Mouse (Mus musculus): ENCODE data around the gene Kcng4. TPM values are rescaled to one million over a fixed set of nuclear protein-coding genes. Genes with fewer than 3 reads are reported as not detected.

Kcng4 gene
- polyA plus RNA-seq, 1 experiment from 2014 or later, result 0.13 TPM

GRCm38 (mm10) chr8:119585901-119586300 is 49.6 kb downstream of the Kcng4 start:
- no peak overlapping the region for H3K27ac ChIP-seq (ENCODE audit: low read length)
- peak overlapping the region; percentile 47 for H3K4me3 ChIP-seq (ENCODE audit: low read length)
- no peaks in the 10 kb centered on the region; the same call in 1 of the 2 replicates for H3K27me3 ChIP-seq (ENCODE audit: control insufficient read depth, insufficient read depth, low read depth, low read length)
- peak overlapping the region; percentile 72 for H3K4me2 ChIP-seq (ENCODE audit: low read depth, low read length)
- peak; percentile 69 for ATAC-seq (ENCODE audit: low read depth)
- peak overlapping the region; percentile 68 for H3K9ac ChIP-seq (ENCODE audit: low read length)
- no peaks in the 10 kb centered on the region for H3K9me3 ChIP-seq (ENCODE audit: control insufficient read depth, low read length)
- H3K36me3 ChIP-seq (ENCODE audit: control insufficient read depth, insufficient read depth, low read length), result no peaks in the 10 kb centered on the region
- WGBS, result 5% methylated on average over 24 of the region's 24 CpGs
- peaks cover 3% of the 10 kb centered on the region; the same call in 1 of the 2 replicates for H3K4me1 ChIP-seq (replicated peaks; ENCODE audit: control insufficient read depth, insufficient read depth, low read length)

- no peak for ATAC-seq (ENCODE audit: low read depth)
- Histone ChIP-seq H3K4me1 (replicated peaks; ENCODE audit: control insufficient read depth, insufficient read depth, low read length) (no peaks in the 10 kb centered on the region), H3K4me3 (ENCODE audit: low read length) (no peak overlapping the region), H3K27ac (ENCODE audit: low read length) (no peak overlapping the region), H3K27me3 (ENCODE audit: control insufficient read depth, insufficient read depth, low read depth, low read length) (peaks cover 12% of the 10 kb centered on the region), H3K4me2 (ENCODE audit: low read depth, low read length) (no peak overlapping the region), H3K9me3 (ENCODE audit: control insufficient read depth, low read length) (no peaks in the 10 kb centered on the region), H3K9ac (ENCODE audit: low read length) (no peak overlapping the region), H3K36me3 (ENCODE audit: control insufficient read depth, insufficient read depth, low read length) (no peaks in the 10 kb centered on the region)
- 55% methylated on average over 5 of the region's 5 CpGs for WGBS
Measured at GRCm38 (mm10) chr8:119580441-119581161, 54.9 kb downstream of the Kcng4 start.

GRCm38 (mm10) chr8:119579096-119579495 is 56.4 kb downstream of the Kcng4 start:
- no peak for ATAC-seq (ENCODE audit: low read depth)
- no peak overlapping the region for H3K9ac ChIP-seq (ENCODE audit: low read length)
- H3K27ac ChIP-seq (ENCODE audit: low read length), result no peak overlapping the region
- H3K9me3 ChIP-seq (ENCODE audit: control insufficient read depth, low read length), result no peaks in the 10 kb centered on the region
- H3K27me3 ChIP-seq (ENCODE audit: control insufficient read depth, insufficient read depth, low read depth, low read length), result peaks cover 12% of the 10 kb centered on the region
- H3K36me3 ChIP-seq (ENCODE audit: control insufficient read depth, insufficient read depth, low read length), result no peaks in the 10 kb centered on the region
- H3K4me1 ChIP-seq (replicated peaks; ENCODE audit: control insufficient read depth, insufficient read depth, low read length), result peaks cover under 1% of the 10 kb centered on the region; the same call in 1 of the 2 replicates
- no peak overlapping the region for H3K4me2 ChIP-seq (ENCODE audit: low read depth, low read length)
- no peak overlapping the region for H3K4me3 ChIP-seq (ENCODE audit: low read length)
- 28% methylated on average over 13 of the region's 13 CpGs for WGBS

GRCm38 (mm10) chr8:119575366-119575726 is 60.1 kb downstream of the Kcng4 start:
- H3K9ac ChIP-seq (ENCODE audit: low read length), result peak overlapping the region; percentile 80
- 2% methylated on average over 16 of the region's 16 CpGs for WGBS
- H3K4me2 ChIP-seq (ENCODE audit: low read depth, low read length), result peak overlapping the region; percentile 98
- peaks cover 8% of the 10 kb centered on the region; the same call in 1 of the 2 replicates for H3K4me1 ChIP-seq (replicated peaks; ENCODE audit: control insufficient read depth, insufficient read depth, low read length)
- peak; percentile 39; the same call in 1 of the 2 replicates for ATAC-seq (ENCODE audit: low read depth)
- no peaks in the 10 kb centered on the region for H3K36me3 ChIP-seq (ENCODE audit: control insufficient read depth, insufficient read depth, low read length)
- H3K27ac ChIP-seq (ENCODE audit: low read length), result no peak overlapping the region
- peaks cover 12% of the 10 kb centered on the region for H3K27me3 ChIP-seq (ENCODE audit: control insufficient read depth, insufficient read depth, low read depth, low read length)
- peak overlapping the region; percentile 82 for H3K4me3 ChIP-seq (ENCODE audit: low read length)
- H3K9me3 ChIP-seq (ENCODE audit: control insufficient read depth, low read length), result no peaks in the 10 kb centered on the region

- under 1% methylated on average over 80 of the region's 97 CpGs for WGBS
- Histone ChIP-seq H3K9me3 (ENCODE audit: control insufficient read depth, low read length) (no peaks in the 10 kb centered on the region), H3K4me1 (replicated peaks; ENCODE audit: control insufficient read depth, insufficient read depth, low read length) (peaks cover 8% of the 10 kb centered on the region; the same call in 1 of the 2 replicates), H3K27ac (ENCODE audit: low read length) (peak within 1 kb of the TSS; percentile 38), H3K36me3 (ENCODE audit: control insufficient read depth, insufficient read depth, low read length) (no peaks in the 10 kb centered on the region), H3K4me3 (ENCODE audit: low read length) (peak within 1 kb of the TSS; percentile 82), H3K27me3 (ENCODE audit: control insufficient read depth, insufficient read depth, low read depth, low read length) (peaks cover 12% of the 10 kb centered on the region), H3K4me2 (ENCODE audit: low read depth, low read length) (peak within 1 kb of the TSS; percentile 98), H3K9ac (ENCODE audit: low read length) (peak within 1 kb of the TSS; percentile 80)
- peak; percentile 88 for ATAC-seq (ENCODE audit: low read depth)
Measured at GRCm38 (mm10) chr8:119574437-119575365, 60.8 kb downstream of the Kcng4 start, which contains the start of the genes Hsdl1 and Dnaaf1. Gene Hsdl1, minus strand, starts transcription at chr8:119575183. Gene Dnaaf1, plus strand, starts transcription at chr8:119575235.

Other genes with a start within 250 kb of the Kcng4 start
- gene Mlycd, start 240.8 kb downstream of the Kcng4 start, polyA plus RNA-seq (2015; fragmentation: Nextera tagmentation; extraction: Ambion mirVana), result 12.1 and 12.3 TPM in 2 replicates
- gene Osgin1, start 201.6 kb downstream of the Kcng4 start, polyA plus RNA-seq (2015; fragmentation: Nextera tagmentation; extraction: Ambion mirVana), result 1.9 and 3.2 TPM in 2 replicates
- gene Necab2, start 189.0 kb downstream of the Kcng4 start, polyA plus RNA-seq (2015; fragmentation: Nextera tagmentation; extraction: Ambion mirVana), result 1.3 and 1.4 TPM in 2 replicates
- gene Slc38a8, start 134.0 kb downstream of the Kcng4 start, polyA plus RNA-seq (2015; fragmentation: Nextera tagmentation; extraction: Ambion mirVana), result not detected in 2 replicates
- gene Mbtps1, start 76.9 kb downstream of the Kcng4 start, polyA plus RNA-seq (2015; fragmentation: Nextera tagmentation; extraction: Ambion mirVana), result 118 and 126 TPM in 2 replicates
- gene Hsdl1, start 60.5 kb downstream of the Kcng4 start, polyA plus RNA-seq (2015; fragmentation: Nextera tagmentation; extraction: Ambion mirVana), result 29.1 and 30.8 TPM in 2 replicates
- gene Dnaaf1, start 60.4 kb downstream of the Kcng4 start, polyA plus RNA-seq (2015; fragmentation: Nextera tagmentation; extraction: Ambion mirVana), result 2.7 and 3.9 TPM in 2 replicates
- gene Taf1c, start 30.5 kb downstream of the Kcng4 start, polyA plus RNA-seq (2015; fragmentation: Nextera tagmentation; extraction: Ambion mirVana), result 10.6 and 10.7 TPM in 2 replicates
- not detected in 2 replicates for gene Adad2, start 22.9 kb downstream of the Kcng4 start, polyA plus RNA-seq (2015; fragmentation: Nextera tagmentation; extraction: Ambion mirVana)
- 10.8 and 13.0 TPM in 2 replicates for gene Wfdc1, start 30.7 kb upstream of the Kcng4 start, polyA plus RNA-seq (2015; fragmentation: Nextera tagmentation; extraction: Ambion mirVana)
- gene Atp2c2, start 64.3 kb upstream of the Kcng4 start, polyA plus RNA-seq (2015; fragmentation: Nextera tagmentation; extraction: Ambion mirVana), result 3.5 and 4.0 TPM in 2 replicates
- gene Tldc1, start 142.7 kb upstream of the Kcng4 start, polyA plus RNA-seq (2015; fragmentation: Nextera tagmentation; extraction: Ambion mirVana), result 13.9 and 15.3 TPM in 2 replicates
- 78.4 and 88.5 TPM in 2 replicates for gene Cotl1, start 204.9 kb upstream of the Kcng4 start, polyA plus RNA-seq (2015; fragmentation: Nextera tagmentation; extraction: Ambion mirVana)
- 14.5 and 15.0 TPM in 2 replicates for gene Klhl36, start 226.6 kb upstream of the Kcng4 start, polyA plus RNA-seq (2015; fragmentation: Nextera tagmentation; extraction: Ambion mirVana)